Mouse (Mus musculus): ENCODE data around the gene Dcps. TPM values are rescaled to one million over a fixed set of nuclear protein-coding genes. Genes with fewer than 3 reads are reported as not detected.
"Not testable (repeated sequence)": the region's sequence is repeated elsewhere in the genome, so short reads cannot be mapped to it uniquely, and the experiment has no call there.

Dcps gene
- total RNA-seq, 4 experiments from 2014 or later, result 16.1 to 19.1 (median 16.4) TPM

DNA sequence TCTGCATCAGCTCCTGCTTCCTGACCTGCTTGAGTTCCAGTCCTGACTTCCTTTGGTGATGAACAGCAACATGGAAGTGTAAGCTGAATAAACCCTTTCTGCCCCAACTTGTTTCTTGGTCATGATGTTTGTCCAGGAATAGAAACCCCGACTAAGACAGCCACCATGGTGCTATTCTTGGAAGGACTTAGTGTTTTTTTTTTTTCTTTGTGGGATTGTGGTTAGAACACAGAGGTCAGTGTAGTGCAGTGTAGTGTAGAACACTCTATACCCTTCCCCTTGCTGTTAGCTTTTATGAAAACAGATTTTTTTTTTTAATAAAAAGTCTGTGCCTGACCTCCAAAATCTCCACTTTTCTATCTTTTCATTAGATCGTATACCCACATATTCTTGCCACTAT, 7.0 kb upstream of the Dcps start:
- no peak for DNase-seq (ENCODE audit: low spot score in 2 of 2)

DNA sequence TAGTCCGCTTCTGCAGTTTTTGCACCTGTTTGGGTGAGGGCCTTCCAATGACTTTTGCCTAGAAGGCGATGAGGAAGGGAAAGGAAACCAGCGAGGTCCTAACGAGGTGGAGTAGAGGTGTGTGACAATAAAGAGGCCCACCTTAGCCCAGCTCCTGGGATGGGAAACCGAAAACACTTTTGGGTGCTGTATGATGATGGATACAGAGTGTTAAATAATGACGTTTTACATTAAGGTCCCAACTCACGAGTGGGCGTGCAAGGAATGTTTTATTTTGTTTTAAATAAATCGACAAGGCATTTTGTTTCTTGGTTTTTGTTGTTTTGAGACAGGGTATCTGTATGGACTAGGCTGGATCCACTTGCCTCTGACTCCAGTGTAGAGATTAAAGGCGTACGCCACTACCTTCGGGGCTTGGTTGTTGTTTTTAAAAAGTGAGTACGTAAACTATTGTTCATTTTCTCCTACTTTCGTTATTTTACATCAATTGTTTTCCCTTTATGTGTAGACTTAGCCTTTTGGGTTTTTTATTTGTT, 331 bp upstream of the Dcps start:
- DNase-seq (ENCODE audit: low spot score in 2 of 2), result no peak

- DNase-seq (ENCODE audit: low spot score in 2 of 2), result no peak
Measured at GRCm38 (mm10) chr9:35173331-35173730, 2.5 kb downstream of the Dcps start.

DNA sequence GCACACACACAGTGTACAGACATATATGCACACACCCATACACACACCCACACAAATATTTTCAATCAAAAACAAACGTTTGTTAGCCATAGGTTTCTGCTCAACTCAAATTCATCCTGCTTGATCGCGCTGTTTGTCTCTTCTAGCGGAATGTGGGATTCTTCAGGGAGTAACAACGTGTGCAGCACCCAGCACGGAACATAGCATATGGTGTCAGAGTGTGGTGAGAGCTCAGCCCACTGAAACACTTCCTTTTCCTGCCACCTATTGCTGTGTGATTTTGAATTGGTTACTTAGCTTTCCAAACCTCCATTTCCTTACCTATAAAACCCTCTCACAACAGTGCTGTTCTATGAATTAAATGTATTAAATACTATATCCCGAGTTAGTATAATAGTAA, 5.8 kb downstream of the Dcps start:
- DNase-seq (ENCODE audit: low spot score in 2 of 2), result no peak

GRCm38 (mm10) chr9:35166798-35167635, 8.8 kb downstream of the Dcps start:
- no peak for DNase-seq (ENCODE audit: low spot score in 2 of 2)

DNA sequence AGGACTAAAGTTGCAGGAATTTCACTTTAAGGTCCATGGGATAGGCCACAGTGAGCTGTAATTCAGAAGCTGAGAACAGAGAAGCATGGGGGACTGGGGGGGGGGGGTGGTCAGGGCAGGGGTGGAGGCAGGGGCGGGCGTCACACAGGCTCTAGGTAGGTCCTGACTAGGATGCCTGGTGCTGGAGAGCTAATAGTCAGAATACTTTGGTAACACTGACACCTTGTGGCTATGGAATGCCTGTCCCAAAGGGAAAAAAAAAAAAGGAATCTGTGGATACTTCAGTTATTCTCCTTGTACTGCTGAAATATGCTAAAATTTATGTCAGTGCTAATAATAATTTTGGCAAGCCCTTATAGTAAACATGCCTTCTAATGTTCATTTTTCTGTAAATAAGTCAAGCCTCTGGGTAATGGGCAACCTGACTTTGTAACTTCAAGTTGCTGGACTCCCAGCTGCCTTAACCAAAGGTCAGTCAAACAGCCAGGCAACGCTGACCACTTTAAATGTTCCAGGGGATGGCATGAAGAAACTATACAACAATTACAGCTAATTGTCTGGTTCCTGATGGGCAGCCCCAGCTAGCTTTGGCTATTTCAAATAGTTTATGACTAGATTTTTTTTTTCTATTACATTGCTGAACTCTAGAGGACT, 9.6 kb downstream of the Dcps start:
- DNase-seq (ENCODE audit: low spot score in 2 of 2), result no peak

- DNase-seq (ENCODE audit: low spot score in 2 of 2), result no peak
Measured at GRCm38 (mm10) chr9:35164142-35164874, 11.6 kb downstream of the Dcps start.

- DNase-seq (ENCODE audit: low spot score in 2 of 2), result no peak
Measured at GRCm38 (mm10) chr9:35163011-35163690, 12.7 kb downstream of the Dcps start.

- no peak for DNase-seq (ENCODE audit: low spot score in 2 of 2)
Measured at GRCm38 (mm10) chr9:35161721-35162120, 14.1 kb downstream of the Dcps start.

GRCm38 (mm10) chr9:35160662-35161061, 15.2 kb downstream of the Dcps start:
- DNase-seq (ENCODE audit: low spot score in 2 of 2), result no peak

- DNase-seq (ENCODE audit: low spot score in 2 of 2), result no peak
Measured at GRCm38 (mm10) chr9:35158477-35158876, 17.4 kb downstream of the Dcps start.

GRCm38 (mm10) chr9:35156862-35157261, 19.0 kb downstream of the Dcps start:
- DNase-seq (ENCODE audit: low spot score in 2 of 2), result no peak

- DNase-seq (ENCODE audit: low spot score in 2 of 2), result peak in 1 of 2 experiments; percentile 38
Measured at GRCm38 (mm10) chr9:35156002-35156710, 19.7 kb downstream of the Dcps start.

DNA sequence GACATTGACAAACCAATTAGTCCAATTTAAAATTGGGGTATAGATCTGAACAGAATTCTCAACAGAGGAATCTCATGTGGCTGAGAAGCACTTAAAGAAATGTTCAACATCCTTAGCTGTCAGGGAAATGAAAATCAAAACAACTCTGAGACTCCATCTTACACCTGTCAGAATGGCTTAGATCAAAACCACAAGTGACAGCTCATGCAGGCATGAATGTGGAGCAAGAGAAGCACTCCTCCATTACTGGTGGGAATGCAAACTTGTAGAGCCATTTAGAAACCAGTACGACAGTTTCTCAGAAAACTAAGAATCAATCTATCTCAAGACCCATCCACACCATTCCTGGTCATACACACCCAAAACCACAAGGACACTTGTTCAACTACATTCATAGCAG, 22.9 kb downstream of the Dcps start:
- no peak for DNase-seq (ENCODE audit: low spot score in 2 of 2)

DNA sequence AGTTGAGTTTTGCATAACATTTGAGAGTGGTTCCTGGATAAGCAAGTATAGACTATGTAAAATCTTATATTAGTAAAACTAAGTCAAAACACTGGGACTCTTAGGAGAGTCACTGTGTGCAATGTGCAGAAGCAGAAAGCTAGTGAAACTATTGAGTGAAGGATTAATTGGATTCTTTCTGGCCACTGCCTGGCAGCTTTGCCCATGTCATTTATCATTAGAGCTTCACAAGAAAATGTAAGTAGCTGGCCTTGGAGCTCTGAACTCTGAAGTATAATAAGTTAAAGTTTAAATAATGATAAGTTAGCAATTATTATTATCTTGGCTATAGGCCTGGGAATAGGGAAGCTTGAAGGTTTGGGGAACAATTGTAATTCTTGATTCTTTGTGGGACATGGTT, 27.0 kb downstream of the Dcps start:
- DNase-seq (ENCODE audit: low spot score in 2 of 2), result not testable (repeated sequence)

DNA sequence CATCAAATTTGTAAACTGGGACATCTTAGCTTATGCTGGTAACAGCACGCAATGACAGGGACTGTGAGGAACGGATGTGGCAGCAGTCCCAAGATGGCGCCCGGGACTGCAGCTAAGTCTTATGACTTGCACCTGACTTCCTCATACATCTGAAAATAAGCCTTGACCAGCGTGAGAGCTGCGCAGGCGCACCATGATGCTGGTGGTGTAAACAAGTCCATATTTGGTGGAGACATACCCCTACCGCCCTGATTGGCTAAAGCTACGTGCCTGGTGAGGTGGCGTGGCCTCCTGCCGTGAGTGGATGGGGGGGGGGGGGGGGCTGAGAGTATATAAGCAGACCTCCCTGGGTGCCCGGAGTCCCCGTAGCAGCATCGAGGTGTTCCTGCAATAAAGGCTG, 28.6 kb downstream of the Dcps start:
- not testable (repeated sequence) for DNase-seq (ENCODE audit: low spot score in 2 of 2)

DNA sequence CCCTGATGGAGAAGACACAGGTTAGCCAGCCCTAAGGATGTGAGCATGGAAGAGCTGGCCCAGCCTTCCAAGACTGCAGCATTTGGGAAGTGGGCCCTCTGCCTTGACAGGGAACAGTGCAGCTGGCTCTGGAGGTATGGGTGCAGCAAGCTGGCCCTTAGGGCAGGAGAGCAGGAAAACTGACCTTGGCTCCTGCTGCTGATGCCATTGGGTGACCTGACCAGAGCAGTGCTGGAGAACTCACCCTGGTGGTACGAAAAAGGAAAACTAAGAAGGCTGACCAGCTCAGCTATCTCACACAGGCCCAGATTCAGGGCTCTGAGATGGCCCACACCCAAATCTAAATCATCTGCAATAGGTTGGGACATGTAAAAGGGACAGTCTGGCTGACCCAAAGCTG, 30.0 kb downstream of the Dcps start:
- no peak for DNase-seq (ENCODE audit: low spot score in 2 of 2)

- no peak for DNase-seq (ENCODE audit: low spot score in 2 of 2)
Measured at GRCm38 (mm10) chr9:35145118-35145517, 30.7 kb downstream of the Dcps start.

- DNase-seq (ENCODE audit: low spot score in 2 of 2), result no peak
Measured at GRCm38 (mm10) chr9:35142221-35142620, 33.6 kb downstream of the Dcps start.

DNA sequence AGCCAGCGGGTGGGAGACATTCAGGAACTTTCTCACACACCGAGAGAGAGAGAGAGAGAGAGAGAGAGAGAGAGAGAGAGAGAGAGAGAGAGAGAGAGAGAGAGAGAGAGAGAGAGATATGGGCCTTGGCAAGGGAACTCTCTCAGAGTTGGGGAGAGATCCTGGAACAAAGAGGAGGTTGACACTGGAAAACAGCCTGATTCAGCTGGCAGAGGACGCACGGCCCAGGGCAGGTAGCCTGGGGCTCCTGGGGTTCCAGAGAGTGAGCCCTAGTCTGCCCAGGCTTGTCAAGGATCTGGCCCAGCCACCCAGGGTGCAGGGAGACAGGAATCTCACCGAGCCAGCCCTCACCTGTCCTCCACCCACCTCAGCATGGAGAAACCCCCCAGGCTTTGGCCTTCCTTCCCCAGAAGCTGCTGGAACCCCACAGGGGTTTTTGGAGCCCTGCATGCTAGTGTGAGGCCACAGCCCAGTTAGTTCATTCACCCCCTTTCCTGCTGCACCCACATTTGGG, 36.6 kb downstream of the Dcps start:
- DNase-seq (ENCODE audit: low spot score in 2 of 2), result no peak
